Comparison of ENCODE assay signal across 8 mouse cellular contexts in genomic region chr13:56753192-56753951, GRCm38 (mm10). TPM values are rescaled to one million over a fixed set of nuclear protein-coding genes. Genes with fewer than 3 reads are reported as not detected.
DNase-seq lines count a peak whose midpoint lies in the region; ATAC-seq and TF ChIP-seq lines count a peak whose summit lies in the region.

Gene Gm45623 (minus strand): TSS chr13:56753827.

- peaks cover 8% of the 10 kb centered on the region for H3K4me1 ChIP-seq in testis, adult 2 months (ENCODE audit: control insufficient read depth, insufficient read depth, low read length)
- peaks cover 29% of the 10 kb centered on the region for H3K4me1 ChIP-seq in limb, embryonic 10.5 days
- H3K4me1 ChIP-seq in small intestine, adult 2 months (ENCODE audit: control insufficient read depth, insufficient read depth, insufficient read length, low read length): peaks cover 8% of the 10 kb centered on the region

- peak within 1 kb of the TSS; percentile 23 for H3K4me3 ChIP-seq in testis, adult 2 months (ENCODE audit: control insufficient read depth, low read depth, low read length)
- H3K4me3 ChIP-seq in limb, embryonic 10.5 days: peak within 1 kb of the TSS; percentile 59
- H3K4me3 ChIP-seq in small intestine, adult 2 months (ENCODE audit: low read depth, low read length): peak within 1 kb of the TSS; percentile 47

- no peaks in the 10 kb centered on the region for H3K27me3 ChIP-seq in testis, adult 2 months (ENCODE audit: control insufficient read depth, insufficient read depth, low read length)
- peaks cover 96% of the 10 kb centered on the region for H3K27me3 ChIP-seq in limb, embryonic 10.5 days (ENCODE audit: low read depth, poor library complexity, severe bottlenecking)
- peaks cover 20% of the 10 kb centered on the region for H3K27me3 ChIP-seq in small intestine, adult 2 months (ENCODE audit: control insufficient read depth, insufficient read depth, low read length)

- TF ChIP-seq POLR2A in testis, adult 2 months (IDR thresholded peaks at IDR 0.05; ENCODE audit: control insufficient read depth, low read depth, low read length): no peak
- TF ChIP-seq POLR2A in small intestine, adult 2 months (IDR thresholded peaks at IDR 0.05; ENCODE audit: low read depth, low read length): no peak

- H3K9me3 ChIP-seq in limb, embryonic 10.5 days (replicated peaks): no peaks in the 10 kb centered on the region

- under 1% methylated on average over 71 of the region's 71 CpGs for WGBS in limb, embryonic 10.5 days
- 4% methylated on average over 71 of the region's 71 CpGs for WGBS in small intestine, adult 2 months

- DNase-seq in frontal cortex, postnatal 25 days (ENCODE audit: low spot score in 2 of 2): no peak
- DNase-seq in testis, postnatal 10 days (ENCODE audit: low spot score): no peak
- peak; percentile 66 for DNase-seq in limb, embryonic 10.5 days (ENCODE audit: low spot score)
- no peak for DNase-seq in cerebellum, adult 11-12 months
- no peak for DNase-seq in cerebellum, postnatal 4 days (ENCODE audit: low spot score in 2 of 2)

- H3K36me3 ChIP-seq in testis, adult 2 months (ENCODE audit: control insufficient read depth, insufficient read depth, low read length): no peaks in the 10 kb centered on the region
- no peaks in the 10 kb centered on the region for H3K36me3 ChIP-seq in limb, embryonic 10.5 days
- no peaks in the 10 kb centered on the region for H3K36me3 ChIP-seq in small intestine, adult 2 months (ENCODE audit: control insufficient read depth, insufficient read depth, low read length)

- TF ChIP-seq CTCF in testis, adult 2 months (IDR thresholded peaks at IDR 0.05; ENCODE audit: control insufficient read depth, insufficient read depth, insufficient replicate concordance, low read depth, low read length): no peak
- no peak for TF ChIP-seq CTCF in small intestine, adult 2 months (IDR thresholded peaks at IDR 0.05; ENCODE audit: extremely low read depth, insufficient read length, insufficient replicate concordance, low read depth, low read length)

- 0 out of 2 replicates have a peak, but pooled peaks have one; percentile 28 for ATAC-seq in frontal cortex, adult (ENCODE audit: low TSS enrichment)

- no peak within 1 kb of the TSS for H3K27ac ChIP-seq in testis, adult 2 months (ENCODE audit: control insufficient read depth, insufficient read depth, low read depth, low read length)
- H3K27ac ChIP-seq in limb, embryonic 10.5 days: peak within 1 kb of the TSS; percentile 67
- H3K27ac ChIP-seq in small intestine, adult 2 months (ENCODE audit: insufficient read depth, low read depth, low read length): no peak within 1 kb of the TSS

RNA-seq across cellular contexts. Expression of gene Gm45623, which starts in this region (rescaled TPM):
- 0.25 and 0.60 TPM in 2 replicates for polyA plus RNA-seq in testis, adult 2 months (2012; rRNA removed)
- not detected in 2 replicates for polyA plus RNA-seq in limb, embryonic 10.5 days (2016; fragmentation: Nextera tagmentation; extraction: Ambion mirVana)
- 0.23 and 2.7 TPM in 2 replicates for polyA plus RNA-seq in small intestine, adult 2 months (2012; rRNA removed)

Comparison
In these comparisons a context has a peak if more than half of its experiments do, and no peak if none do; other contexts are left out.
1. Peak in DNase-seq, H3K4me3 ChIP-seq and H3K27ac ChIP-seq in limb, embryonic 10.5 days; RNA of the gene not detected or under 1 TPM.